Mouse (Mus musculus) left cerebral cortex, adult 8-10 months (tissue): ENCODE measurements at regions not wholly inside any gene's neighbourhood (a gene's known extent, or its start where the extent isn't known, plus 50 kb on each side); places are given as distances from the start of the nearest gene placed in this dataset.
A peak's percentile ranks its signal among the peaks of the same experiment; 100 is the strongest.

Experiments used
- DNase-seq, 2 experiments: peaks; one replicate each; pipeline ENCODE4 v3.0.0; 2022; ENCODE audit warnings: low spot score in 2 of 2

- DNase-seq: no peak
Observed at GRCm38 (mm10) chr10:51056950-51057349, 162.4 kb downstream of the Sim1 start.

GRCm38 (mm10) chr10:51058333-51058732 lies 163.8 kb downstream of the Sim1 start:
- DNase-seq: no peak

DNA sequence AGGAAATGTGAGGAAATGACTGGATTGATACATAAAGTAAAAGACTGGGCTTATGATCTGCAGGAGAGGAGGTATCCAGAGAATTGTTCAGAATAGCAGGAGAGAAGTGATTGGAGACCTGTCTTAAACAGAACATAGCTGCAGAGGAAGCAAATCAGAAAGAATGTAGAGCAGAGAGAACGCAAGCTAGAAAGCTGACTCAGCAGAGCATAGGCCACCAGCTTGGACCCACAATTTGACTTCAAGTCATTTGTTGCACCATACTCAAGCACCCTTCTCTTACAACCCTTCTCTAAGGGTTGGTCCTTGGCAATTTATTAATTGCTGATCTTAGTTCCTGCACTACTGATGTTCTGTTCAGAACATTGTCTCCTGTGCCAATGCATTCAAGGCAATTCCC lies 207.0 kb downstream of the Sim1 start:
- no peak for DNase-seq

- DNase-seq: no peak
Observed at GRCm38 (mm10) chr10:51151833-51152232, 257.3 kb downstream of the Sim1 start.

GRCm38 (mm10) chr10:51153484-51153985 lies 259.0 kb downstream of the Sim1 start:
- DNase-seq: no peak

DNA sequence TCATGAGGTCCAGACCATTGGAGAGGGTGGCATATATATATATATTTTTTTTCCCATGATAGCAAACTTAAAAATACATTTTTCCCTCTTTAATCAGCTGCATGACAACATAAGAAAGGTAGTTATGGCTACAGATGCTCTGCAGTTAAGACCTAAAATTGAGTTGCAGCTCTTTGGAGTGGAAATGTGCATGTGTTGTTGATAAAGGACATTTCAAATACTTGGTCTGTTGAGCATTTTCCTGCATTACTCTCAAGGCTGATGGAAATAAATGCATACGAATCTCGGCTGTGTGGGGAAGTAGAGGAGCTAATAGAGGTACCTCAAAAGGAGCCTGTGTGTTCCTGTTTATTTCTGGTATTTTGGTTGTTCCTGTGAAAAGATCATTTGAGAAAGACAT lies 259.5 kb downstream of the Sim1 start:
- no peak for DNase-seq

DNA sequence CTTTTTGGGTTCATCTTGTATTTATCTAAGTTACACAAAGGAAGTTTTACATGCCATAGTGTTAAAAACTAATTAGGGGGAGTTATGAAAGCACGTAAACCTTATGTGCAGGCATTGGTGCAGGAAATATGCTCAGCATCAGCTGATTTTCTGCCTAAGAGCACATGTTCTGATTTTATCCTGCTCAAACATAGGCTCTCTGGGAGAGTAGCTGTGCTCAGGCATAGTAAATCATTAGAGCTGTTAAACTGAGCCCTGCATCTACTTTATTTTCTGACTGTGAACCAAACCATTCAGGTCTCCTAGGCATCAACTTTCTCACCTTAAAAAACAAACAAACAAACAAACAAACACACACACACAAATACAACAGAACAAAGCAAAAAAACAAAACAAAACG lies 260.2 kb downstream of the Sim1 start:
- DNase-seq: no peak

GRCm38 (mm10) chr10:51173619-51174018 lies 279.1 kb downstream of the Sim1 start:
- no peak for DNase-seq

DNA sequence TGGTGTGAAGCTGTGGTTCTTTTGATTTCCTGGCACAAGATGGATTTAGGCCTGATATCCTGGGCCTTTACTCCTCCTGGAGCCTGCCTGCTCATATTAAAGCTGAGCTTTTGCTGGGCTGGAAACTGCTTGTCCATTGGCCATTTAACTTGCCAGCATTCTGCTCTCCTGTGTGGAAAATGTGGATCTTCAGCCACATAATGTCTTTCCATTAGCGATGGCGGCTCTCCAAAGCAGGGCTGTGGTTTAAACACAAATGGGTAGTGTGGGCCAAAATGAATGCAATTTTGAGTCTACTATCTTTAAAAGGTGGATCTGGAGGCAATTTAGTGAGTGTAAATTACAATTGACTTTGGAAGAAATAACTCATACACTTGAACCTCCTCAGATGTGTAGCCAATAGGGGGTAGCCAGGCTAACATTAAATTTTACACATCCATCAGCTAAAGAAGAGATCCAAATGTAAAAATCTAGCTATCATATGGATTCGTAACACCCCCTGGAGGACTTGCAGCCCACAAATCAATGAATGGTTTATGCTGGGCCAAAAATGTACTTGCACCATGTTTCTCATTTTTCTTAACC lies 281.5 kb downstream of the Sim1 start:
- DNase-seq: no peak

DNA sequence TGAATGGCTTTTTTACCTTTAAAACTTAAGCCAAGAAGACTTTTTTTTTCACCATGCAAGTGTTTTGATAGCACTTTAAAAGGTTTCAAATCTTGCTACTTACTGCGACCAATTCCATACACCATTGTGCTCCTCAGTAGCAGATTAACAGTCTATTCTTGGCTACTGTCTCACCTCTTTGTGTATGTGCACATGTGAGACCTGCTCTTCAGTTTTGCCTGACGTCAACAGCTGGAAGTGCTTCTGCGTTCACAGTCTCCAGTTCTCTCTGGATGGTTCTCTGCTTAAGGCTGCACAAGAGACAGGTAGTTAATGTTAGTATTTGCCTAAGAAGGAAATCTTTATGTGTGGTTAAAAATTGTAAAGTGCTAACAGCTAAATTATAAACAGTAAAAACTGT lies 282.1 kb downstream of the Sim1 start:
- no peak for DNase-seq

DNA sequence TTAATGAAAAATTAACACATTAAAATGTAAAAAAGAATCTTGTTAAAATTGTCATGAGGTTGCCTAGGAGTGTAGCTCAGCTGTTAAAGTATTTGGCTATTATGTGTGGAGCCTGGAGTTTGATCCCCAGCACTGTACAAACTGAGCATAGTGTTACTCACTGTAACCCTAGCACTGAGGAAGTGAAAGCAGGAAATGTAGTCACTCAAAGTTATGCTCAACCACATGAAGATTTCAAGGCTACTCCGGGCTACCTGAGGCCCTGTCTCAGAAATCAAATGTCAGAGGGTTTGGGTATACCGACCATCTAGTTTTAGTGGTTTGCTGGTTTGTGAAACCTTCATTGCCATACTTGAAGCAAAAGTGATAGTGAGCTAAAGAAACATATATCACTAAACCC lies 287.2 kb downstream of the Sim1 start:
- DNase-seq: no peak

DNA sequence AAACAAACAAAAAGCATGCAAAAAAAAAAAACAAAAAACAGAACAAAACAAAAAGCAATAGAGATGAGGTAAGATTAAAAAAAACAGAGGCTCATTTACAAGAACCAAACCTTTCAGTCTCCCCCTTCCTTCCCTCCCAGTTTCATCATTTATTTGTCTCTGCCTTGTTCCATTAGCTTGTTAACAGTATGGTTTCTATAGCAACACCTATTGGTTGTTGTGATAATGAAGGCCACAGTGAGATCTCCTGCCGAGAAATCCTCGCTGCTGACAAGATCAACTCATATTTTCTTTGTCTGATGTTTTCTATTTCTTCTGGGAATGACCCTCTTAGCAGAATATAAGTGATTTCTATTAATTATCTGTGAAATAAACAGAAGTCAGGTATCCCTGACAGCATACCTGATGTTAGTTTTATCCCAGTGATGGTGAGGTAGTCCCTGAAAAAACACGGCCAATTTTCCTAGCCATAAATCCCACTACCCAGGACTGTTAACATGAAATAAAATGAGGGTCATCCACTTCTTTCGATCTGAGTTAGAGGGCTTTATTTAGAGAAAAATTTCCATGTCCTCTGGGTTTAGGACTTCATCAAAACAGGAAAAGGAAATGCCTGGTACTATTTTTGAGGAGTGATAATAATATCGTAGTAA lies 288.9 kb upstream of the Gm49339 start:
- DNase-seq: no peak

GRCm38 (mm10) chr10:51219481-51219880 lies 260.9 kb upstream of the Gm49339 start:
- no peak for DNase-seq

- no peak for DNase-seq
Observed at GRCm38 (mm10) chr10:51233592-51233991, 246.8 kb upstream of the Gm49339 start.

GRCm38 (mm10) chr10:51235586-51236575 lies 244.5 kb upstream of the Gm49339 start:
- no peak for DNase-seq

DNA sequence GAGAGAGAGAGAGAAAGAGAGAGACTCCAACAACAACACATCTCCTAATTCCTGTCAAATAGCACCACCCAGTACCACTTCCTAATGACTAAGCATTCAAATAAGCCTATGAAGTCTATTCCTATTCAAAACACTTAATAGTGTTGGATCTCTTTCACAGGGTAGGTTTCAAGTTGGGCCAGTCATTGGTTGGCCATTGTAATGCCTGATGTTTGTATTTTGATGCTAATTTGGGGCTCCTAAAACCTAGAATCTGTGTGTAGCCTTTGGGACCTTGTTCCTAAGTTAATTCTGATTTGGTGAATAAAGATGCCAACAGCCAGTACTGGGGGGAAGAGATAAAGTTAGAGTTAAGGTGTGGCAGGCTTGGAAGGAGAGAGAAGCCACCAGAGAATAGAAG lies 242.3 kb upstream of the Gm49339 start:
- no peak for DNase-seq

- DNase-seq: no peak
Observed at GRCm38 (mm10) chr10:51253439-51253838, 227.0 kb upstream of the Gm49339 start.

GRCm38 (mm10) chr10:51257587-51258049 lies 222.8 kb upstream of the Gm49339 start:
- DNase-seq: no peak

GRCm38 (mm10) chr10:51271364-51271763 lies 209.0 kb upstream of the Gm49339 start:
- peak; percentile 17 to 84 for DNase-seq

DNA sequence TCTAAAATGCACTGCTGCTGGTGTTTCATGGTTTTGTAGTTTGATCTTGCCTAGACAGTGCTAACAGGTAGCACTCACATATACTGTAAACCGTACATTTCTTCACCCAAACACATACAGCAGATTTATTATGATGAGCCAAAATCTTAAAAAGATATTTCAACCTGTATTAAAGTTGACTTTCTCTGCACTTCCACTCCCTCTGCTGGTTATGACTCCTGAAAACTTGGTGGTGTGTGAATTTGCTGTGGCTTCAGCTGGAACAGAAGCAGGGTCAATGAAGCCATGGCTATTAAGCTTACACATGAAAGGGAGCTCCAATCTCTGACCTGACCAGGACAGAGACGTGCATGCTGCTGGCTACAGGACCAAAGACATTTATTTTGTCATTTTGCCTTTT lies 202.2 kb upstream of the Gm49339 start:
- DNase-seq: no peak

DNA sequence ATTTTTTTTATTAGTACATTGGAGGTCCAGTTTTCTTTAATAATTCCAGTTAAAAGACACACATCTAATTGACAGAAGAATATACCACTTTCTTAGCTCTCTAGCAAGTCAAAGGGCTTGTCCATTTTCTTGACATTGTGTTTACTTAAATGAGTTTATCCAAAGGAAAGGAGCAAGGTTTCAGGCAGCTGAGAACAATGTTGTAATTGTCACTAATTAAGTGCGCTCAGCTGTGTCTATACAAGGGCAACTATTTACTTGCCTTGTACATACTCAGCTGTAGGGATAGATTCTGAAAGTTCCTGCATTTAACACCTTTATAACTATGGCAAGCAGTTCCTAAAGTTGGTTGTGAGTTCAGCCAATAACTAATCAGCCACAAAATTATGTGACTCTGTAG lies 198.0 kb upstream of the Gm49339 start:
- no peak for DNase-seq

- DNase-seq: no peak
Observed at GRCm38 (mm10) chr10:51284538-51284937, 195.9 kb upstream of the Gm49339 start.
